Mouse (Mus musculus) bone marrow, adult 2 months (tissue): ENCODE measurements around the gene Morc2a. TPM values are rescaled to one million over a fixed set of nuclear protein-coding genes. Genes with fewer than 3 reads are reported as not detected.

Source experiments
- H3K27ac ChIP-seq: fragments of 200-500 bp; 2 replicates; pipeline ENCODE4 v1.5.1; 2012; ENCODE audit warnings: low read depth, mild to moderate bottlenecking, control low read depth, inconsistent platforms, low read length; ENCODE audit not compliant: control insufficient read depth, poor library complexity, insufficient read depth
- H3K4me1 ChIP-seq: fragments of 200-500 bp; 2 replicates; pipeline ENCODE4 v1.6.1; 2011; ENCODE audit warnings: low read length; ENCODE audit not compliant: control insufficient read depth, insufficient read depth
- H3K4me3 ChIP-seq: fragments of 200-500 bp; replicated peaks from 2 replicates; pipeline ENCODE3; 2011; ENCODE audit warnings: mild to moderate bottlenecking, low read depth, low read length, control low read depth; ENCODE audit not compliant: control insufficient read depth
- CTCF ChIP-seq: fragments of 200-500 bp; IDR thresholded peaks from 2 replicates; pipeline ENCODE4 v1.5.1; 2011; ENCODE audit warnings: low read length, control low read depth; ENCODE audit not compliant: control insufficient read depth, insufficient read depth
- POLR2A ChIP-seq: fragments of 200-500 bp; IDR thresholded peaks from 2 replicates; pipeline ENCODE4 v1.6.1; 2011; ENCODE audit warnings: low read depth, mild to moderate bottlenecking, control low read depth, low read length, borderline replicate concordance; ENCODE audit not compliant: control insufficient read depth
- WGBS: fragments of 180-500 bp; shearing (Covaris S2); methylation state at CpG from one replicate; pipeline ENCODE4 v1.1.7; 2018; 5-methylcytosine and 5-hydroxymethylcytosine counted together
- polyA plus RNA-seq: library from polyadenylated mRNA; stranded (reverse); fragments of >200 nt; gene quantifications from 2 replicates; pipeline ENCODE4 v1.2.4, GENCODE M21; 2011; ENCODE audit warnings: low replicate concordance; ENCODE audit not compliant: missing spikeins, insufficient read depth, insufficient read length

Gene Morc2a
- polyA plus RNA-seq, 1 experiment = 24.9 TPM

DNA sequence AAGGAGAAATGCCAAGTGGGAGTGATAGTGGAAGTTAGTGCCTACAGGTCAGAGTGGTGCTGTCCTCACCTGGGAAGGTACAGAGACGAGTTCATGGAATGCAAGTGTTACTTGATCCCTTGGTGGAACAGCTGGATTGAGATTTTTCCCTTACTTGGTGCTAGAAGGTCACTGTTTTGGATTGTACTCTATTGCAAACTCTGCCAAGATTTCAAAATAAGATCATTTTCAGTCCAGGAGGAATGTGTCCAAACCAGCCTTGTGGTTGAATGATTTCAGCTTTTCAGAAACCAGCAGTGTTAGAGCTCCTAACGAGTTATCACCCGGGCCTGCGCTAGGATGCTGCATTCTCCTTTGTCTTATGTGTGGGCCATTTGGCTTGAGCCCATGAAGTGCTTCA, 25.6 kb downstream of the Morc2a start:
- WGBS = 88% methylated on average over 4 of the region's 4 CpGs
- TF ChIP-seq CTCF (no peak), POLR2A (no peak)
- Histone ChIP-seq H3K4me3 (no peak overlapping the region), H3K4me1 (peaks cover 2% of the 10 kb centered on the region), H3K27ac (no peak overlapping the region)

DNA sequence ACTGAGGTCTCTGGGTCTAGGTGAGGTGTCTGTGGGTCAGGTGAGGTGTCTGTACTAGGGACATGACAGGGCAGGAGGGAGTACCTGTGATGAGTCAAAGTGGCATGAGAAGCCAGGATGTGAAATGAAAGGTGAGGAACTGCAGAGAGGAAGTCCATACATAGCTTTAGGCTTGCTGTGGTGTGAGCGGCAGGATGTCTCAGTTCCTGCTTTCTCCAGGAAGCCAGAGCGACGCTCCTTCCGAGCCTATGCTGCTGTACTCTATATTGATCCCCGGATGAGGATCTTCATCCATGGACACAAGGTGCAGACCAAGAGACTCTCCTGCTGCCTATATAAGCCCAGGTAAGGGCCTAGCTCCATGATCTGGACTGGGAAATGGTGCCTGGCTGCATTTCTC, 27.4 kb downstream of the Morc2a start:
- Histone ChIP-seq H3K27ac (no peak overlapping the region), H3K4me3 (no peak overlapping the region), H3K4me1 (peaks cover 2% of the 10 kb centered on the region)
- 38% methylated on average over 5 of the region's 5 CpGs for WGBS
- no peak for TF ChIP-seq POLR2A
- no peak for TF ChIP-seq CTCF

DNA sequence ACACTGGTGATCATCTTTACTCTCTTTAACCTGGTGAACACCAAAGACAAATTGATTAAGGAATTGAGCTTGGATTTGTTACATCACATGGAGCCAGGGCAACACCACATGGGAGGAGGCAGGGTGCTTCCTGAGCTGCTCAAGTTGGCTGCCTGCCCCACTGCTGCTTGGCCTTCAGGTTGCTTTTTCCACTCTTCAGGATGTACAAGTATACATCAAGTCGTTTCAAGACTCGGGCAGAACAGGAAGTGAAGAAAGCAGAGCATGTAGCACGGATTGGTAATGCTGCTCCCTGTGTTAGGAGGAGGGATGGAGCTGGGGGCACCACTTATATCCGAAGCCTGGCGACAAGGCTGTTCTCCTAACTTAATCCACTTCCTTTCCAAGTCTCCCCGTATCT, 28.2 kb downstream of the Morc2a start:
- Histone ChIP-seq H3K4me3 (no peak overlapping the region), H3K4me1 (peaks cover 2% of the 10 kb centered on the region), H3K27ac (no peak overlapping the region)
- TF ChIP-seq POLR2A = no peak
- no peak for TF ChIP-seq CTCF
- WGBS = 56% methylated on average over 6 of the region's 6 CpGs

DNA sequence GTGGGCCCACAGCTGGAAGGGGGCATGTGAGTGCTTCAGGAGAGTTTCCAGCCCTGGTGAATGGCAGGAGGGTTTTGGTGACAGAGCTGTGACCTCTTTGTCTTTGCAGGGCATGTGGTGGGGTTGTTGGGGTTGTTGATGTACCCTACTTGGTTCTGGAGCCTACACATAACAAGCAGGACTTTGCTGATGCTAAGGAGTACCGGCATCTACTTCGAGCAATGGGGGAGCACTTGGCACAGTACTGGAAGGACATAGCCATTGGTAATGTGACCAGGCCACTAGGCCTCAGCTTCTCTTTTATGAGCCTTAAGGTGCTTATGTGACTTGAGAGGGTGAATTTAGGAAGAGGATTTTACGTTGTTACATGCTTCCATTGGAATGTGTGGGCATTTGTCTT, 30.8 kb downstream of the Morc2a start:
- peaks cover 2% of the 10 kb centered on the region for H3K4me1 ChIP-seq
- no peak overlapping the region for H3K4me3 ChIP-seq
- WGBS = 90% methylated on average over 3 of the region's 3 CpGs
- no peak overlapping the region for H3K27ac ChIP-seq
- TF ChIP-seq CTCF (no peak), POLR2A (no peak)

DNA sequence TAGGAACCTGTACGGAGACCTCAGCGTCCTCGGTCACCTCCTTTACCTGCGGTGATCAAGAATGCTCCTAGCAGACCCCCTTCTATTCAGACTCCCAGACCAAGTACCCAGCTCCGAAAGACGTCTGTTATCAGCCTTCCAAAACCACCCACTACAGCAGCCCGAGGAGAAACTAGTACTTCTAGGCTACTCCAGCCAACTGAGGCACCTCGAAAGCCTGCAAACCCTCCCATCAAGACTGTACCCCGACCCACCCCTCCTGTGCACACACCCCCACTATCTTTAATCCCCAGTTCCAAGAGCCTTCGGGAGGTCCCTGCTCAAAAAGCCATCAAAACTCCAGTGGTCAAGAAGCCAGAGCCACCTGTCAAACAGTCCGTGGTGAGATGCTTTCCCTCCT, 34.7 kb downstream of the Morc2a start:
- TF ChIP-seq POLR2A (no peak), CTCF (no peak)
- WGBS = 91% methylated on average over 11 of the region's 11 CpGs
- no peaks in the 10 kb centered on the region for H3K4me1 ChIP-seq
- no peak overlapping the region for H3K27ac ChIP-seq
- no peak overlapping the region for H3K4me3 ChIP-seq

DNA sequence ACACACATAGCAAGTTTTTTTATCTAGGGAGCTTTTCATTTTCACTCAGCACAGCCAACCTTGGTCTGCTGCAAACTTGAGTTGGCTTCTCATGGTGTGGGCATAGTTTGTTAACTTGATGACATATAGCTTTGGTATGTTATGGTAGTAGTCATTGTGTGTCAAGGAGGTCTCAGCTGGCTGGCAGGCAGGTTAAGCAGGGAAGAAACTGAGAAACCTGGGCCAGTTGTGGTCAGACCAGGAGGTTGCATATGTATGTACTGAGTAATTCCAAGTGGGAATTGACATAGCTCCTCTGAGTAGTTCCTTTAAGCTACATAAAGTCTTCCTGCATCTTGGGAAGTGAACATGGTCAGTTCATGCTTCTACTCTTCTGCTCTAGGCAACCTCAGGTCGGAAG, 35.2 kb downstream of the Morc2a start:
- no peak overlapping the region for H3K4me3 ChIP-seq
- no peaks in the 10 kb centered on the region for H3K4me1 ChIP-seq
- 97% methylated on average over 1 of the region's 1 CpGs for WGBS
- no peak for TF ChIP-seq POLR2A
- no peak for TF ChIP-seq CTCF
- no peak overlapping the region for H3K27ac ChIP-seq

DNA sequence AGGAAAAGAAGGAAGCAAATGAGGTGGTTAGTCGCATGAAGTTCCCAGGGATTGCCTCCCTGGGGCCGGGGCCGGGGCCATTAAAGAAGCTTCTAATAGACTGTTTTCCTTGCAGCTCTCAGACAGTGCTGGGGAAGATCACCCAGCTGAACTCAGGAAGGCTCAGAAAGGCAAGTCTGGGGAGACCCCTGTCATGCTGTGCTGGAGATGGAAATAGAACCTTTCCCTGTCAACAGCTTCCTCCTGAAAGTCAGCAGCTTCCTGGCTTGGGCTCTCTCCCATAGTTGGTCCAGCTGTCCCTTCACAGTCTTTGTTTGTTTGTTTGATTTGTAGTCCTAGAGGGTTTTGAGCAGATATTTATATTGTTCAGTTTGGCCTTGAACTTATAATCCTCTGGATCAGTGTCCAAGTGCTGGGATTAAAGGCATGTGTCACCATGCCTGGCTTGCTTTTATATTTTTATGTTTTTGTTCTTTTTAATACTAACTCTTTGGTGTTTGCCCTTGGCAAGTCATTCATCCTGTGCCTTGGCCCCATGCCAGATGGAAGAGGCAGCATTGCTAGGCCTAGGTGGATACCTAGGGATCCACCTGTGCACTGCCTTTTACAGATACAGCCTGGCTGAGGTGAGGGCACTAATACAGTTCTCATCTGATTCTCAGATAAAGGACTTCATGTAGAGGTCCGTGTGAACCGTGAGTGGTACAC, 35.9 kb downstream of the Morc2a start:
- TF ChIP-seq POLR2A (no peak), CTCF (no peak)
- 86% methylated on average over 5 of the region's 5 CpGs for WGBS
- no peak overlapping the region for H3K4me3 ChIP-seq

DNA sequence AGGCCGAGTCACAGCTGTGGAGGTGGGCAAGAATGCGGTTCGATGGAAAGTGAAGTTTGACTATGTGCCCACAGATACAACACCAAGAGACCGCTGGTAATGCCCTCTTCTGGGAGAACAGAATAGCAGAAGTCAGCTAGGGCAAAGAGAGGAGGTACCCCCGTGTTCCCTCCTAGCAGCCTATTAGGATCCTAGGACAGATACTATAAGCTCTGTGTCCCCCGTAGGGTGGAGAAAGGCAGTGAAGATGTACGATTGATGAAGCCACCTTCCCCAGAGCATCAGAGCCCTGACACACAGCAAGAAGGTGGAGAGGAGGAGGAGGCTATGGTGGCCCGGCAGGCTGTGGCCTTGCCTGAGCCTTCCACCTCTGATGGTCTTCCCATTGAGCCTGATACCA, 36.4 kb downstream of the Morc2a start:
- Histone ChIP-seq H3K4me3 (no peak overlapping the region), H3K4me1 (no peaks in the 10 kb centered on the region), H3K27ac (no peak overlapping the region)
- 88% methylated on average over 8 of the region's 8 CpGs for WGBS
- TF ChIP-seq CTCF (no peak), POLR2A (no peak)

More for the DNA sequence above, 35.9 kb downstream of the Morc2a start:
- Histone ChIP-seq H3K27ac (no peak overlapping the region), H3K4me1 (no peaks in the 10 kb centered on the region)

DNA sequence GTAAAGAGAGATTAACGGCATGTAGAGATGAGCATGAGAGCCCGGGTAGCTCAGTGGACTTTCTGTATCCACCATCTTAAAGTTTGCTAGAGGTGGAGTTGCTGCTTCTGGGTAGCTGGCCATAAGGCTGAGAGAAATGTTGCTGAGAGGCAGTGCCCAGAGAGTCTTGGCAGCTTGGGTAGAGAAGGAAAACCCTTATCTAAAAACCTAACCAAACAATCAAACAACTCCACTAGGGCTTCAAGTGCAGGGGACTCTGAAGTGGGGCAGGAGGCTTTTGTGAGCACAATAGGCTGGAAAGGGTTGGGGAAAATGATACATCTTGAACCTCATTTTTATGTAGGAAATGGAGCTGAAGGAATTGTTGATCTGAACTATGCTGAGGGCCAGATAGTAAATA, 37.3 kb downstream of the Morc2a start:
- Histone ChIP-seq H3K27ac (no peak overlapping the region), H3K4me3 (no peak overlapping the region), H3K4me1 (no peaks in the 10 kb centered on the region)
- 85% methylated on average over 2 of the region's 2 CpGs for WGBS
- TF ChIP-seq POLR2A (no peak), CTCF (no peak)
